Mouse (Mus musculus): ENCODE measurements around the gene Rpl7l1. TPM values are rescaled to one million over a fixed set of nuclear protein-coding genes. Genes with fewer than 3 reads are reported as not detected.

Rpl7l1 gene
- total RNA-seq (2023): 10 to 100 TPM; 78.8 to 80.1 TPM

DNA sequence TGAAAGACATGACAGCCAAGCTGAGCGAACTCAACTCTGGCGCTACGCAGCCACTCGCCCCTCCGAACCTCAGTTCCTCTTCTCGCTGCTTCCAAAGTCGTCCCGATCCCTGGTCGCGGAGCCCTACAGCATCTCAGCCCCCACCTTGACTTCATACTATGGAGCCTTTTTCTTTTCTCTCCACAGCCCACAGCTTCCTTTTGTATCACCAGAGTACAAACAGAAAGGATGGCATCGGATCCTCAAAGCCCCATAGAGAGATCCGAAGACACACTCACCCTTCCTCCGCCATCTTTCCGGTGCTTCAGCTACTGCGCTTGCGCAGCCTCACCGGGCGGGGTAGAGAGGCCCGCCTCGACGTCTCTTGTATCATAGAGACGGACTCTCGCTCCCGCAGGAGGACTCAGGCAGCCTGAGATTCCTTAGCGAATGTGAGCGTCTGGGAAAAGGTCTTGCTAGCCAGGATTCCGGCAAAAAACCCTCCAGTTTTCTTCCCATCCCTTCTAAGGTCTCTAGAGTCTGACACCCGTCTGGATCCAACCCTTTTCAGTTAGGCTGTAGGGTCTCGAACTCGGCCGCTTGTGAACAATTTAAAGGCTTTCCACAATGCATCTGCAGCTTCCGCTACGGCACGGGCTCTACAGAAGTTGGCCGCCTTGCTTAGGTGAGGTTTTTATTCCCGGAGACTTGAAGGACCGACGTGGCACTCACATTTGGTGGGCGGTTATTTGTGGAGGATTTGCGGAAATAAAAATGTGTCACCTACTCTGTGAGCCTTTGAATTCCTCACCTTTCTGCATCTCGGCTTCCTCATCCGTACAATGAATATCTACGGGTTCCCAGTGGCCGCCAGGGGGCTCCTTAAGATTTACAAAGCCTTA is at the start of gene Rpl7l1:
Gene Rpl7l1, minus strand, starts transcription at position 332 of the 881 bp plus-strand sequence.

DNA sequence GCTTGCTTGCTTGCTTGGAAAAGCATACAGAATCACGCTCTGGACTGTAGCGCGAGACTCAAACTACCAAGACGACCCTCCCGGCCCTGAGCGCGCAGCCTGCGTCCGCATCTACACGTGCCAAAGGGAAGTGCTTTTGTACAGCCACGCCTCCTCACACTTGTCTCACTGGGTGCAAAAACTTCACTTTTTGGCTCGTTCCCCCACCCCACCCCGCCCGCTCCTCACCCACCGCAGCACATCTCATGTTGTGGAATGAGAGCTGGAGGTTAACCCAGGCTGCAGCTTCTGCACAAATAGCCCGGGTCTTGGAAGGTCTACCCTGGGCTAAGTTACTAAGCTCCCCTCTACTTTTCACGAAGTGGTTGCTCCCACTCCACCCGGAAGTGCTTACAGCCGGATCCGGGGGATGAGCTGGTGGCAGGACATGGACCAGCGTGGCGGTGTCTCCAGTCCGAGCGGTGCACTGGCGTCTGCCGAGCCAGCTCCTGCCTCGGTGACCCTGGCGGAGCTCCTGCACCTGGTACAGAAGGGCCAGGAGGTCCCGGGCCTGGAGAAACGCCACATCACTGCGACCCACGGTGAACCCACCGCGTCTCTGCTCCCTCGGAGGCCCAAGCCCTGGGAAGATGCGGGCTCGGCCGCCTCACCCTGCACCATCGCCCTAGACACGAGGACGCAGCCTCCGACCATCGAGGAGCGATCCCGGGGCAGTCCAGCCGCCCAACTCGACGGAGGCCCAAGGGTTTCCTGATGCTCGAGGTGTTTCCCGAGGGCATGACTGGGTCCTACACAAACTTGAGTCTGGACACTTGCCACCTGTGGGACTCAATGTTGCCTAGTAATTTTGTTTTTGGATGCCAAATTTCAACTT is 9.8 kb downstream of the Rpl7l1 start, which contains the start of gene 2310039H08Rik:
Gene 2310039H08Rik, plus strand, starts transcription at position 232 of the 874 bp plus-strand sequence.

DNA sequence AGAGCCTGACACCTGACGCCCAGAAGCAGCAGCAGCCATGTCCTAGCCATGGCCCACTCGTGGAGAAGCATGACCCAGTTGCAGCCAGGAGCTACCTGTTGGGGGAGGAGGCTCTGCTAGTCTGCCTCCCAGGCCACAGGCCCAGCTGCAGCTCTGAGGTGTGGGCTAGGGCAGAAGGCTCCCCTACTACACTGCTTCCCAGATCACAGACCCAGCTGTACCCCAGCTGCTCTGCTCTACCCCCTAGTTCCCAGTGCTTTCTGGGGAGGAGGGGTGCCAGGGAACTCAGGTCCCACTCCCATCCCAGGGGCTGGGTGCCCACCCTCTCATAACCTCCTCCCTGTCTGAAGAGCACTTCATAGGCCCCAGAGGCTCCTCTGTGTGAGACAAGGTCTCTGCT is 18.9 kb downstream of the Rpl7l1 start, which contains the start of gene Ptcra:
Gene Ptcra, minus strand, starts transcription at position 169 of the 400 bp plus-strand sequence.

DNA sequence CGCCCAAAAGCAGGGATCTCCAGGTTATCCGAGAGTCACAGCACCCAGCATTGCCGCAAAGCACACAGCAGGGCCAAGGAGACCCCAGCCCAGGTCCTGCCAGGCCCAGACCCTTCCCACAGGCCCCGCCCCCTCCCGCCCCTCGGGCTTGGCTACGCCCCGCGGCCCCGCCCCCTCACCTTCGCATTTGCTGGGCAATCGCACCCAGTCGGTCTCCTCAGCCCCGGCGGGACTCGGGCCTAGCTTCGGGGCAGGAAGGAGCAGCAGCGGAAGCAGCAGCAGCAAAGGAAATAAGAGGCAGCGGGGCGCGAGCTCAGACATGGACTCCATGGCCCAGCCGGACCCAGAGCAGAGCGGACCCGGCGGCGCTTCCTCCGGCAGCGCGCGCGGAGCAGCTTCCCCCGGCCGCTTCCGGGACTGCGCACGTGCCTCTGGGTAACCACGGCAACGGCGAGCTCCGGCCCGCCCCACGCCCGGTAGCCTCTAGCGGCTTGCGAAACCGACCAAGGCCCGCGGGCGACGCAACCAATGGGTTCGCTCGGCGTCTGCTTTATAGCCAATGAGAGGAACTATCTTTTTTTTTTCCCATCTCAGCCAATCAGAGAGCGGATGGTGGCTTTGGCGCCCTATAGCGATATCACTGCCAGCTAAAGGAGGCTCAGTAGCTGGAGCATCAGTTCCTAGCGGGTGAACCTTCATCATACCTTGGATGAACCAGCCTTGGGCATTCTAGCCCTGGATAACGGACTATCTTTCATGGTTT is 30.5 kb downstream of the Rpl7l1 start, which contains the start of gene Cnpy3:
Gene Cnpy3, minus strand, starts transcription at position 421 of the 763 bp plus-strand sequence.

DNA sequence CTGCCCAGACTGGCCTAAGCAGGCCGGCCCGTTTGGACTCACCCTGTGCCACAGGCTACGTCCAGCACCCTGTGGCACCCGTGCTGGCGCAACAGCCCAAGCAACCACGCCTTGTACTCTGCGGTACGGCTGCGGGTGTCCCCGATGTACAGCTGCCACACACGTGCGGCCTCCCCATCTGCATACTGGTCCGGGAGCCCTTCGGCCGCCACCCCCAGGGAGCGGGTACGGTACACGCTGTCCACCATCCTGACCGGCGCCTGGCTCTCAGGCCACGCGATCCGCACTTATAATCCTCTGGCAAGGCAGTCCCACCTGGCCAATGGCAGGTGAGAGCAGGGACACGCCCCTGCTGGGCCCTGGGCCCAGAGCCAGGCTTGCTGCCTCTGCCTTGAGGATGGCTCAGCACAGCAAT is 53.6 kb downstream of the Rpl7l1 start, which contains the start of gene Gnmt:
Gene Gnmt, minus strand, starts transcription at position 265 of the 415 bp plus-strand sequence.

Other genes starting within 250 kb of the Rpl7l1 start
- gene Cul9, start 236.3 kb downstream of the Rpl7l1 start, total RNA-seq (2023): 10 to 100 TPM; 19.9 to 21.4 TPM
- gene Srf, start 226.5 kb downstream of the Rpl7l1 start, total RNA-seq (2023): 10 to 100 TPM; 84.9 to 85.5 TPM
- under 1 TPM in 1 of 2 experiments, not detected in 1; 0.15 TPM for gene Ptk7, start 153.2 kb downstream of the Rpl7l1 start, total RNA-seq (2023)
- 10 to 100 TPM; 20.3 to 21.3 TPM for gene Klc4, start 136.7 kb downstream of the Rpl7l1 start, total RNA-seq (2023)
- gene Mrpl2, start 136.4 kb downstream of the Rpl7l1 start, total RNA-seq (2023): 10 to 100 TPM; 31.3 to 41.2 TPM
- gene Cul7, start 132.3 kb downstream of the Rpl7l1 start, total RNA-seq (2023): 10 to 100 TPM in 1 of 2 experiments, 1 to 10 TPM in 1; 8.5 to 10.4 TPM
- gene Rrp36, start 108.3 kb downstream of the Rpl7l1 start, total RNA-seq (2023): 10 to 100 TPM; 22.2 to 28.0 TPM
- gene Mea1, start 103.9 kb downstream of the Rpl7l1 start, total RNA-seq (2023): 10 to 100 TPM; 55.1 to 57.7 TPM
- gene Klhdc3, start 101.8 kb downstream of the Rpl7l1 start, total RNA-seq (2023): 10 to 100 TPM; 51.1 to 51.6 TPM
- gene Ppp2r5d, start 77.6 kb downstream of the Rpl7l1 start, total RNA-seq (2023): 10 to 100 TPM; 36.6 to 39.9 TPM
- gene Pex6, start 71.2 kb downstream of the Rpl7l1 start, total RNA-seq (2023): 10 to 100 TPM; 37.4 to 42.4 TPM
- gene Gnmt, start 53.5 kb downstream of the Rpl7l1 start, total RNA-seq (2023): 1 to 10 TPM; 7.4 to 9.9 TPM
- gene Cnpy3, start 30.5 kb downstream of the Rpl7l1 start, total RNA-seq (2023): 100 to 1,000 TPM; 135 to 141 TPM
- not detected for gene Ptcra, start 19.0 kb downstream of the Rpl7l1 start, total RNA-seq (2023)
- 10 to 100 TPM; 13.1 to 15.2 TPM for gene 2310039H08Rik, start 10.0 kb downstream of the Rpl7l1 start, total RNA-seq (2023)
- 100 to 1,000 TPM; 106 to 133 TPM for gene Bicral, start 75.8 kb upstream of the Rpl7l1 start, total RNA-seq (2023)
- gene Tbcc, start 108.0 kb upstream of the Rpl7l1 start, total RNA-seq (2023): 10 to 100 TPM; 12.6 to 17.2 TPM
- not detected for gene Prph2, start 127.8 kb upstream of the Rpl7l1 start, total RNA-seq (2023)
- 100 to 1,000 TPM in 1 of 2 experiments, 10 to 100 TPM in 1; 89.7 to 105 TPM for gene Ubr2, start 227.9 kb upstream of the Rpl7l1 start, total RNA-seq (2023)